In the genomic region with DNA sequence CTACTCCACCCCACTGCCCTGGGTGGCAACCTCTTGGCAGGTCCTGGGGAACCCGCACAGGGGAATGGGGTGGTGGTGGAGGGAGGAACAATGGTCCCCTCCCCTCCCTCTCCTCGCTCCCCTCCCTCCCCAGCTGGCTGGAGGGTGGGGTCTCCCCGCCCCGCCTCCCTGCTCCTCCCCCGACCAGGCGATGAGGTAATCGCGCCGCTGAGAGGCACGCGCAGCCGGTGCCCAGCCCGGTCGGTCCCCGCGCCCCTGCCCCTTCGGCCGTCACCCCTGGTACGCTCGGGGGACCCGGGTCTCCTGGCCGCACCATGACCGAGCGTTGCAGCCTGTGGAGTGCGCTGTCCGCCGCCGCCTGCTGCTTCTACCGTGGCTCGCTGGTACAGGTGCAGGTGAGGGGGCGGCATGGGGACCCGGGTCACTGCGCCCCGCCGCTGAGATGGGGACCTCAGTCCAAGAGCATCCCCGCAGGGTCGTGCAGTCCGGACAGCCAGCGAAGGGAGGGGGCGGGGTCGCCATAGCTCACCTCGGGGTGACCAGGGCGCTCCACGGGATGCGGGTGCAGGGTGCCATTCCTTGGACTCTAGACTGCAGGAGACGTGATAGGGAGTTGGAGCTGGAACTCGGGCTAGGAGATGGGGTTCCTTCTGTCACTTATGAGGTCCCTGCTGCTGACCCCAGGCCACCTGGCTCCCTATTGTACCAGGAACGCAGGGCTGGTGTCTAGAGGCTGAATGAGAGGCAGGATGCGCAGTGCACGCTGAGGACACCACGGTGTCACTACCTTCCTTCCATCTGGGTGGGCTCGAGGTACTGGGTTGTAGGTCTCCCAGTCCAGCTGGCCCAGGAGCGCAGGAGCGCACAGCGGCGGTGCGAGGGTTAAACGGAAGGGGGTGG, we compare ENCODE assay signal across 8 mouse cellular contexts. TPM values are rescaled to one million over a fixed set of nuclear protein-coding genes. Genes with fewer than 3 reads are reported as not detected.
A peak's percentile ranks its signal among the peaks of the same experiment; 100 is the strongest.
DNase-seq lines count a peak whose midpoint lies in the region; ATAC-seq and TF ChIP-seq lines count a peak whose summit lies in the region.

No protein-coding gene starts in this region.

- H3K27ac ChIP-seq in cortical plate, adult 2 months (ENCODE audit: insufficient read depth, low read length): peak overlapping the region; percentile 74
- H3K27ac ChIP-seq in heart, embryonic 14.5 days (replicated peaks in 1 of 2; ENCODE audit: control insufficient read depth in 1 of 2, insufficient read depth in 1 of 2, low read depth in 2 of 2, low read length in 2 of 2): no peak overlapping the region
- peak overlapping the region; percentile 97 for H3K27ac ChIP-seq in left cerebral cortex, adult 2 months

- DNase-seq in layer of hippocampus, adult 11-12 months (ENCODE audit: low spot score): peak; percentile 48
- DNase-seq in layer of hippocampus, adult 9-10 months (ENCODE audit: low spot score): no peak
- DNase-seq in left cerebral cortex, adult 2 months (ENCODE audit: extremely low spot score in 1 of 2, low spot score in 2 of 2): peak; percentile 68 to 71
- peak; percentile 57 for DNase-seq in lung, postnatal 25 days (ENCODE audit: low spot score)
- DNase-seq in right cerebral cortex, postnatal 4 days: peak; percentile 73
- DNase-seq in urinary bladder, adult 18-20 months (ENCODE audit: low spot score in 2 of 2): no peak

- H3K4me2 ChIP-seq in heart, embryonic 14.5 days (ENCODE audit: low read length): peak overlapping the region; percentile 76

- no peak for TF ChIP-seq CTCF in cortical plate, adult 2 months (IDR thresholded peaks at IDR 0.05; ENCODE audit: extremely low read depth, insufficient read depth, low read length)
- no peak for TF ChIP-seq CTCF in left cerebral cortex, adult 2 months (IDR thresholded peaks at IDR 0.05)

- peak overlapping the region; percentile 93 for H3K4me3 ChIP-seq in cortical plate, adult 2 months (ENCODE audit: insufficient read depth, low read length)
- H3K4me3 ChIP-seq in heart, embryonic 14.5 days (ENCODE audit: control insufficient read depth in 1 of 2, insufficient read depth in 1 of 2, low read depth in 1 of 2, low read length in 2 of 2): peak overlapping the region; percentile 43 to 47
- peak overlapping the region; percentile 87 for H3K4me3 ChIP-seq in left cerebral cortex, adult 2 months

- intact Hi-C loops in left cerebral cortex, adult 2 months (cut with DNase I): loop anchor here (1.0 kb wide), 1 partner anchor 28 kb away; a partner anchor contains a TSS

- H3K27me3 ChIP-seq in heart, embryonic 14.5 days (ENCODE audit: control insufficient read depth, insufficient read depth, low read length): peaks cover 38% of the 10 kb centered on the region

- peak; percentile 60; the same call in 1 of the 2 replicates for TF ChIP-seq POLR2A in cortical plate, adult 2 months (IDR thresholded peaks at IDR 0.05; ENCODE audit: extremely low read depth, insufficient read depth, low read length)

- 7% methylated on average over 58 of the region's 58 CpGs for WGBS in heart, embryonic 14.5 days

- no peaks in the 10 kb centered on the region for H3K4me1 ChIP-seq in cortical plate, adult 2 months (ENCODE audit: control insufficient read depth, insufficient read depth, low read length)
- peaks cover 6 to 10% of the 10 kb centered on the region in 2 experiments for H3K4me1 ChIP-seq in heart, embryonic 14.5 days (ENCODE audit: control insufficient read depth in 2 of 2, insufficient read depth in 2 of 2, low read length in 2 of 2)

- peak; percentile 36; the same call in 1 of the 2 replicates for ATAC-seq in heart, embryonic 14.5 days (ENCODE audit: insufficient number of reproducible peaks, insufficient read depth, low FRiP score, low read depth)

- peaks cover 30% of the 10 kb centered on the region for H3K36me3 ChIP-seq in heart, embryonic 14.5 days (ENCODE audit: control insufficient read depth, insufficient read depth, low read length)

- no peaks in the 10 kb centered on the region for H3K9me3 ChIP-seq in heart, embryonic 14.5 days (ENCODE audit: control insufficient read depth, low read length)

- peak overlapping the region; percentile 69 for H3K9ac ChIP-seq in heart, embryonic 14.5 days (ENCODE audit: low read length)

RNA-seq across cellular contexts. Expression of a gene that starts 0.7 kb away (rescaled TPM):
- 3.5 and 4.2 TPM in 2 replicates for polyA plus RNA-seq in cortical plate, adult 2 months (2012; rRNA removed)
- 0.68 TPM in 1 of 2 replicates, not detected in the other for polyA plus RNA-seq in heart, embryonic 14.5 days (2014; fragmentation: Nextera tagmentation; extraction: Ambion mirVana)
- total RNA-seq in left cerebral cortex, adult 2 months (2021): 1 to 10 TPM; 1.6 to 2.2 TPM

RNA-seq across cellular contexts. Expression of a gene that starts 15.5 kb away (rescaled TPM):
- polyA plus RNA-seq in cortical plate, adult 2 months (2012; rRNA removed): 54.9 and 58.9 TPM in 2 replicates
- 38.0 and 42.7 TPM in 2 replicates for polyA plus RNA-seq in heart, embryonic 14.5 days (2014; fragmentation: Nextera tagmentation; extraction: Ambion mirVana)
- total RNA-seq in left cerebral cortex, adult 2 months (2021): 10 to 100 TPM; 30.4 to 30.7 TPM

RNA-seq across cellular contexts. Expression of a gene that starts 20.7 kb away (rescaled TPM):
- 29.7 and 31.5 TPM in 2 replicates for polyA plus RNA-seq in cortical plate, adult 2 months (2012; rRNA removed)
- polyA plus RNA-seq in heart, embryonic 14.5 days (2014; fragmentation: Nextera tagmentation; extraction: Ambion mirVana): 23.7 and 27.7 TPM in 2 replicates
- total RNA-seq in left cerebral cortex, adult 2 months (2021): 10 to 100 TPM; 31.1 to 42.5 TPM

RNA-seq across cellular contexts. Expression of a gene that starts 28.6 kb away (rescaled TPM):
- 260 and 329 TPM in 2 replicates for polyA plus RNA-seq in cortical plate, adult 2 months (2012; rRNA removed)
- polyA plus RNA-seq in heart, embryonic 14.5 days (2014; fragmentation: Nextera tagmentation; extraction: Ambion mirVana): 44.5 and 45.3 TPM in 2 replicates
- 100 to 1,000 TPM; 129 to 134 TPM for total RNA-seq in left cerebral cortex, adult 2 months (2021)

RNA-seq across cellular contexts. Expression of a gene that starts 33.9 kb away (rescaled TPM):
- polyA plus RNA-seq in cortical plate, adult 2 months (2012; rRNA removed): 1.8 and 2.2 TPM in 2 replicates
- 0.22 TPM in 1 of 2 replicates, not detected in the other for polyA plus RNA-seq in heart, embryonic 14.5 days (2014; fragmentation: Nextera tagmentation; extraction: Ambion mirVana)
- total RNA-seq in left cerebral cortex, adult 2 months (2021): under 1 TPM; 0.40 to 0.52 TPM

Comparison
In these comparisons a context has a peak if more than half of its experiments do, and no peak if none do; other contexts are left out.
1. DNase-seq: peak in layer of hippocampus, adult 11-12 months (single experiment), left cerebral cortex, adult 2 months (2 of 2), lung, postnatal 25 days (single experiment) and right cerebral cortex, postnatal 4 days (single experiment); none in layer of hippocampus, adult 9-10 months (single experiment) and urinary bladder, adult 18-20 months (0 of 2).
2. H3K27ac ChIP-seq: peak in cortical plate, adult 2 months (single experiment) and left cerebral cortex, adult 2 months (single experiment); none in heart, embryonic 14.5 days (0 of 2).
3. Peak in every context shown above with its lines, with median percentiles within 50 percentile points of each other: H3K4me3 ChIP-seq.